Mouse (Mus musculus) hindbrain, postnatal 0 days (tissue): ENCODE measurements around the gene Gm5862. TPM values are rescaled to one million over a fixed set of nuclear protein-coding genes. Genes with fewer than 3 reads are reported as not detected.

Experiments
- polyA plus RNA-seq: library from polyadenylated mRNA; unstranded; fragments of >200 nt; fragmentation: Nextera tagmentation; extraction: Ambion mirVana; gene quantifications from 2 replicates; pipeline ENCODE4 v1.2.1, GENCODE M21; 2015
- total RNA-seq: library from RNA; depleted of rRNA; stranded (reverse); fragments of >200 nt; gene quantifications from 2 replicates; pipeline ENCODE4 v1.2.3, GENCODE M21; 2014; rRNA removed

The Gm5862 gene
- total and polyA plus RNA-seq, 2 experiments from 2014 or later = not detected

Other genes starting within 250 kb of the Gm5862 start
- 0.32 TPM in 1 of 2 replicates, not detected in the other for gene Gm21663, start 80.5 kb downstream of the Gm5862 start, total RNA-seq
- gene Gm21663, start 80.5 kb downstream of the Gm5862 start, polyA plus RNA-seq = 0.18 TPM in 1 of 2 replicates, not detected in the other
- gene Gm21671, start 68.5 kb downstream of the Gm5862 start, total RNA-seq = 0.18 TPM in 1 of 2 replicates, not detected in the other
- gene Gm21671, start 68.5 kb downstream of the Gm5862 start, polyA plus RNA-seq = 0.11 and 0.13 TPM in 2 replicates
- gene Gm21680, start 50.3 kb downstream of the Gm5862 start, total RNA-seq = not detected in 2 replicates
- gene Gm21680, start 50.3 kb downstream of the Gm5862 start, polyA plus RNA-seq = not detected in 2 replicates
- not detected in 2 replicates for gene Gm21698, start 34.3 kb downstream of the Gm5862 start, total RNA-seq
- 0.11 and 0.35 TPM in 2 replicates for gene Gm21698, start 34.3 kb downstream of the Gm5862 start, polyA plus RNA-seq
- 0.07 and 0.10 TPM in 2 replicates for gene Gm1979, start 18.1 kb downstream of the Gm5862 start, total RNA-seq
- 0.47 TPM in 1 of 2 replicates, not detected in the other for gene Gm1979, start 18.1 kb downstream of the Gm5862 start, polyA plus RNA-seq
- gene Speer4a, start 16.6 kb upstream of the Gm5862 start, total RNA-seq = 0.05 TPM in 1 of 2 replicates, not detected in the other
- gene Speer4a, start 16.6 kb upstream of the Gm5862 start, polyA plus RNA-seq = 0.25 and 0.36 TPM in 2 replicates
- gene Gm7347, start 35.7 kb upstream of the Gm5862 start, total RNA-seq = not detected in 2 replicates
- gene Gm7347, start 35.7 kb upstream of the Gm5862 start, polyA plus RNA-seq = 0.34 TPM in 1 of 2 replicates, not detected in the other
- not detected in 2 replicates for gene Gm10471, start 66.4 kb upstream of the Gm5862 start, total RNA-seq
- gene Gm10471, start 66.4 kb upstream of the Gm5862 start, polyA plus RNA-seq = 0.11 TPM in 1 of 2 replicates, not detected in the other
- not detected in 2 replicates for gene 5031410I06Rik, start 82.4 kb upstream of the Gm5862 start, total RNA-seq
- 0.09 and 0.25 TPM in 2 replicates for gene 5031410I06Rik, start 82.4 kb upstream of the Gm5862 start, polyA plus RNA-seq
- not detected in 2 replicates for gene Gm10220, start 98.5 kb upstream of the Gm5862 start, total RNA-seq
- gene Gm10220, start 98.5 kb upstream of the Gm5862 start, polyA plus RNA-seq = 0.11 and 0.13 TPM in 2 replicates
- 0.40 and 1.2 TPM in 2 replicates for gene Gm7361, start 234.8 kb upstream of the Gm5862 start, total RNA-seq
- gene Gm7361, start 234.8 kb upstream of the Gm5862 start, polyA plus RNA-seq = 0.24 and 0.34 TPM in 2 replicates